Mouse (Mus musculus): ENCODE results near the gene Dennd1a.

DNA sequence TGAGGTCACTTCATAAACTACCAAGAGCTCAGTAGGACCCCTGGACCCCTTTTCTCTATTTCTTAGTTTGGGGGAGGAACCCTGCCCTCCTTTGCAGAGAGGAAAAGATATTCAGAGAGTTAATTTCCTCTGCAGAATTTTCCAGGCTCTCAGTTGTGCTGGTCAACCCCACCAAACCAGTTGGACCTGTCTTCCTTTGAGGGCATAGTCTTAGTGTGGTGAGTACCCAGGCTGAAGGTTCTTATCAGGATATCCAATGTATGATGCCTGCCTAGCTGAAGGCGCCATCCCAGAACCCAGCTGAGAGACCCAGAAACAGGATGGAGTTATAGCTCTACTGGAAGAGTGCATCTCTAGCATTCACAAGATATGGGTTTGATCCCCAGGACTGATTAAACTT, 536.1 kb downstream of the Dennd1a start:
- TF ChIP-seq EP300 (IDR thresholded peaks at IDR 0.05; ENCODE audit: low read depth) (no peak), CTCF (IDR thresholded peaks at IDR 0.05; ENCODE audit: low read depth) (no peak)

Data from liver, postnatal 0 days (tissue).